Mouse (Mus musculus) liver, adult 10 weeks (tissue): ENCODE measurements around the gene Zmynd10. TPM values are rescaled to one million over a fixed set of nuclear protein-coding genes. Genes with fewer than 3 reads are reported as not detected.

ENCODE experiments used
- polyA plus RNA-seq: library from polyadenylated mRNA; stranded (reverse); fragments of 350-450 nt; fragmentation: Illumina TruSeq; extraction: RNeasy Lipid Tissue Mini Kit (QIAGEN cat#74804); gene quantifications from one replicate; pipeline ENCODE4 v1.2.3, GENCODE M21; 2014; ENCODE audit warnings: low read depth, low replicate concordance

The Zmynd10 gene
- polyA plus RNA-seq = not detected

DNA sequence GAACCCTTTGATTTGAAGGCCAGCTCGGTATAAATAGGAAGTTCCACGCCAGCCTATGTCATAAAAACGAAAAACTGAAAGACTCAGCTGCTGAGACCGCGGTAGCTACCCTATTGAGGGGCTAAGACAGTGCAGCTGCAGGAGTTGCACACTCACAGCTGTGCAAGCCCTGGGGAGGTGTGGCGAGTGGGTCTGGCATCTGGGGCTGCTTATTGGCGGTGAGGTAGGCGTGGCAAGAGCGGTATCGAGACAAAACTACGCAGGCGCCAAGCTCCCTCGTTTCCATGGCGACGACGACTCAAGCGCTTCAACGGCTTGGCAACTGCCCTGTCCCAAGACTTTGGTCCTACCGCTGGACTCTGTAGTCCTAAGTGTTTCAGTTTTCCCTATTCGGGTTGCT, at the start of gene Zmynd10:
Gene Zmynd10, plus strand, starts transcription at position 273 of the 400 bp plus-strand sequence.

DNA sequence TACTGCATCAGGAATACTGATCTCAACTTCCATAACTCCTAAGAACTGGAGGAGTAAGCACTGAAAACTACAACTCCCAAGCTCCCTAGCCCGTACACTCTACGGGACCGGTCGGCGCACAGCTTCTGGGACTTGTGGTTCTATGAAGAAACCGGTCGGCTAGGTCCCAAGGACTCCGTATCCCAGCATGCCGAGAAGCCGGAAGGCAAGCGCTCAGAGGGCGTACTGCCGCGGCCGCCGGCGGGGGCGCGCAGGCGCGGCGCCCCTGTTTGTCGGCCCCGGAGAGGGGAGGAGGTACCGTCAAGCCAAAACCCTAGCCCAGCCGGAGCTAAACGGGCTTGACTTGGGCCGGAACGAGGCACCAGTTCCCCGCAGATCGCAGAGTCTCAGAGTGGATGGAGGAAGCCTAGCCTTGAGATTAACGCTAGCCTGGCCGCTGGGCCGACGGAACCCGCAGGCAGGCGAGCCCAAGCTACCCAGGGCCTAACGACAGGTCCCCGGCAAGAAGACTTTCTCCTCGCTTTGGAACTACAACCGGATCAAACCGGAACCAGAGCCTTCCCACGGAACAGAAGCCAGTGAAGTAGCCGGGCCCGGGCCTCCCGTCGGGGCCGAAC, 13.2 kb upstream of the Zmynd10 start, which contains the start of gene Tmem115:
Gene Tmem115, plus strand, starts transcription at position 155 of the 617 bp plus-strand sequence.

DNA sequence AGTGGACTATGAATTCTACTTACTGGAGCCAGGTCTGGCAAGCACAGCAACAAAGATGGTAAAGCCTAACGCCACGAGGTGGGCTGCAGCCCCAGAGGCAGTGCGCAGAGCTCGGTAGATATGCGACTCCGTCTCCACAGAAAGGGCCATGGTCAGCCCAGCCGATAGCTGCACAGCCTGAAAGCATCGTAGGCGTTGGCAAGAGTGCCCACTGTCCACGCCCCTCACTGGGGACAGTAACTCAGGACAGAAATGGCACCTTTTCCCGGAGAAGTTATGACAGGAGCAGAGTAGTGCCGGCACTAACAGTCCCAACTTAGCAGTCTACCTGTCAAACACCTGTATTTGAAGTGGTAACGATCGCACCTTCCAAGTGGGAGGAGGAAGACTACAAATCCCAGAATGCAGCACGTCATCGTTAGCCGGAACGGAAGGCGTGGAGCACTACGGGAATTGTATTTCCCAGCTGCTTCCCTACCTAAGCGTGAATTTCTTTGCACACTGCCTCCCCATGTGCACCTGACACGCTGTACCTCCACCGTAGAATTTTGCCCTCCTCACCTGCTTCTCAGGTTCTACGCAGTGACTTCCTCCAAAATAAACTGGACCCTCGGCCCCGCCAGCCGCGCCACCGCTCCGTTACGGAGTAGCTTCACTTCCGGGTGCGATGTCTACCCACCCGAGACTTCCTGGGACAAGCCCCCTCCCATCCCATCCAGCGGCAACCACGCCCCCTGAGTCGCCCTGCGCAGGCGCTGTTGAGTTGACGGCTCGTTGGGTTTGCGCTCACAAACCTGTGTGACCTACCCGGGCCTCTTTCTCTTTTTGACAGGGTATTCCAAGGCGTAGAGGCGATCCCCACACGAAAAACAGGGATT, 5.4 kb upstream of the Zmynd10 start, which contains the start of the genes Cyb561d2 and Nprl2:
Gene Cyb561d2, minus strand, starts transcription at position 720 of the 878 bp plus-strand sequence.
Gene Nprl2, plus strand, starts transcription at position 753 of the 878 bp plus-strand sequence.

DNA sequence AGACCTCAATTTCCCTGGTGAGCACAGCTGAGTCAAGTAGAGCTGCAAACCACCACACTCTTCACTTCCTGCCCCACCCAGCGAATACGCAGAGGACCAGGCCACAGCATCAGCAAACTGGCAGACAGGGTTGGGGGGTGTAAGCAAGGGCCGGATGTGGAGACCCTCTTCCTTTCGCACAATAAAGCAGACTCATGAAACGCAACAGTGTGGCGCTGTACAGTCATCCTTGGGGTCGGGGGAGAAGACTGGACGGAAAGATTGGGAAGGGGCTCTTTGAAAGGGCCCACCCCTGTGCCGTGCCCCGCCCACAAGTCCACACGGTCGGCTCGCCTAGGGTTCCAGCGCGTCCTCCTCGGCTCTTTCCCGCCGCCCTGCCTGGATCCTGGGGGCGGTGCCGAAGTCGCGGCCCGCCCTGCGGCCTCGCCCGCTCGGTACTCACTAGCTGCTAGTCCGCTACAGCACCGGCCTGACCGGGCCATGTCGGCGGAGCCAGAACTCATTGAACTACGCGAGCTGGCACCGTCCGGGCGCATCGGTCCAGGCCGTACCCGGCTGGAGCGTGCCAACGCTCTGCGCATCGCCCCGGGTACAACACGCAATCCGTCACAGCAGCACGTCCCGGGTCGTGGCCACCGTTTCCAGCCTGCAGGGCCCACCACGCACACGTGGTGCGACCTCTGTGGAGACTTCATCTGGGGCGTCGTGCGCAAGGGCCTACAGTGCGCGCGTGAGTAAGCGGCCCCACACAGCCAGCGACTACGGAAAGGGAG, 4.2 kb downstream of the Zmynd10 start, which contains the start of gene Rassf1:
Gene Rassf1, plus strand, starts transcription at position 439 of the 773 bp plus-strand sequence.

DNA sequence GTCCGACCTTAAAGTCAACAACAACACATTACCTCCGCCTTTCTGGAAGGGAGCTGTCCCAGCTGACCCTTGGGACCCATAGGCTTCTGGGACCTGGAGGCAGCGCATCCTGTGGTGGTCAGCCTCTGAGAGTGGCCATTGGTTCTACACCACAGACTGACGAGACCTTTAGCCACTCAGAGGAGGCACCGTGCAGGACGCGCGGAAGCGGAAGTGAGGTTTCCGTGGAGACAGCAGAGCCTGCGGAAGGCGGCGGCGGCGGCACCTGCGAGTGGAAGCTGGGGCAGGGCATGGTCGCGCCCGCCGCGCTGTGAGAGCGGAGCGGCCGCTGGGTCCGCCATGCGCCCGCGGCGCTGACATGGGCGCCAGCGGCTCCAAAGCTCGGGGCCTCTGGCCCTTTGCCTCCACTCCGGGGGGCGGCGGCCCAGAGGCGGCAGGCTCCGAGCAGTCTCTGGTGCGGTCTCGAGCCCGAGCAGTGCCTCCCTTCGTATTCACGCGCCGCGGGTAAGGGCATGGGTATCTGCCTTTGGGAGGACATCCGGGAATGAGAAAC, 16.0 kb downstream of the Zmynd10 start, which contains the start of gene Tusc2:
Gene Tusc2, plus strand, starts transcription at position 227 of the 553 bp plus-strand sequence.

DNA sequence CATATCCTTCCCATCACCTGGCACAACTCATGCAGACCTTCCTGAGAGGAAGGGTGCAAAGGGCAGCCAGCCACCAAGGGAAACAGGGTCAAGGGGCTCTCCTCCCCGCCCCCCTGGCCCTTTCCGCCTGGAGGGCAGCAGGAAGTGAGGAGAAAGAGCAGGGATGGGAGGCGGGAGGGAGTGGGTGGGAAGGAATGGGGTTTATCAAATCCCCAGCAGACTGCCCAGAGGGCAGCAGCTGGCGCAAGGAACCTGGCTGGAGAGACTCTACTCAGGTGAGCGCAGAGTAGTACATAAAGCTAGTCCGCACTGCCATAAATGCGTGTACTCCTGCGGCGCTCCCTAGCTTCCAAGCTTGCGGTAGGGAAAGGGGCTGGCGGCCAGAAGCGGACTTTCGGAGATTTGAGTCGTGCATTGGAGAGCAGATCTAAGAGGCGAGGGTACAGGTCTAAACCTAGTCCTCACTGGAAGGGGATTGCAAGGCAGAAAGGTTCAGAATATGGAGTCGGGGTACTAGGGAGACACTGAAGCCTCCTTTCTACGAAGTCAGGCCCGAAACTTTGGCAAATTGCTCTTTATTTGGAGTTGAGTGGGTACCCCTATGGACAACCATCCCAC, 20.7 kb downstream of the Zmynd10 start, which contains the start of gene Hyal2:
Gene Hyal2, plus strand, starts transcription at position 244 of the 618 bp plus-strand sequence.

DNA sequence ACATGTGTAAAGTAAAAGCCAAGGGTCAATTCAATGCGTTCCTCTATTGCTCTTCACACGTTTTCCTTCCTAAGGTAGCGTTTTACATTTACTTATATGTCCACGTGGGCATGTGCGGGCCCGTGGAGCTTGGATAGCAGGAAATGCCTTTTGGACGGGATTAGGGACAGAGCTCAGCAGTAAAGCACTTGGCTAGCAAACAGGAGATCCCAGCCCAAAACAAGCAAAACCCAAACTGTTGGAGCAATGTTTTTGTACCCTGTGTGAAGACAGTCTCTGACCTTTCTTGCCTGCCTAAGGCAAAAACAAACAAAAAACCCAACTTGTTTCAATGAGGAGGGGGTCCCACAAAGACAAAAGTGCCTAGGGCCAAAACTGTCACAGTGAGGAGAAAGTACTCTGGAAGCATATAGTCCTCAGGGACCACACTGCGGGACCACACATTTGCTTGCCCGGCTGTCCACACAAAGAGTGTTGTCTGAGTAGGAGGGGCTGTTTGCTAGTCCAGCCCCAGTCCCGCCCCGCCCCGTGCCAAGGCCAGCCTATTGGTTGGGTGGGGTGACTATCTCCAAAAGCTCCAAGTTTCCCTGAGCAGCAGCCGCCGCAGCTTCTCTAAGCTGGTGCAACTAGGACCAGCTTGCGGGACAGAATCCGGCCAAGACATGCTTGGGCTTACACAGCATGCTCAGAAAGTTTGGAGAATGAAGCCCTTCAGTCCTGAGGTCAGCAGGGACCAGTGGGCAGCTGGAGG, 29.4 kb downstream of the Zmynd10 start, which contains the start of gene Hyal1:
Gene Hyal1, plus strand, starts transcription at position 571 of the 751 bp plus-strand sequence.

DNA sequence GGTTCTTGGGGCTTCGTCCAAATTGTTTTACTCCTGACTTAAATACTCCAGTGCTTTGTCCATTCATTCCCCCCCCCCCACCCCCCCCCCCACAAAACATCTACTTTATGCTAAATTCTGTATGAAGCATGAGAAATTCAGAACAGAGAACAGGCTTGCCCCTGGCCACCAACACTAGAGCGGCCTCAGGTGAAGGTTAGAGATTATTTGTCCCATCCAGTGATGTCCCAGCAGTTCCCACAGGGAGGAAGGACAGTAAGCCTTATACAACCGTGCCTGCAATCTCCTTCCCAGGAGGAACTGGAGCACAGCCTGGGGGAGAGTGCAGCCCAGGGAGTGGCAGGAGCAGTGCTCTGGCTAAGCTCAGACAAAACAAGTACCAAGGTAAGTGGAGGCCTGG, 31.5 kb downstream of the Zmynd10 start, which contains the start of gene Naa80:
Gene Naa80, plus strand, starts transcription at position 301 of the 400 bp plus-strand sequence.

DNA sequence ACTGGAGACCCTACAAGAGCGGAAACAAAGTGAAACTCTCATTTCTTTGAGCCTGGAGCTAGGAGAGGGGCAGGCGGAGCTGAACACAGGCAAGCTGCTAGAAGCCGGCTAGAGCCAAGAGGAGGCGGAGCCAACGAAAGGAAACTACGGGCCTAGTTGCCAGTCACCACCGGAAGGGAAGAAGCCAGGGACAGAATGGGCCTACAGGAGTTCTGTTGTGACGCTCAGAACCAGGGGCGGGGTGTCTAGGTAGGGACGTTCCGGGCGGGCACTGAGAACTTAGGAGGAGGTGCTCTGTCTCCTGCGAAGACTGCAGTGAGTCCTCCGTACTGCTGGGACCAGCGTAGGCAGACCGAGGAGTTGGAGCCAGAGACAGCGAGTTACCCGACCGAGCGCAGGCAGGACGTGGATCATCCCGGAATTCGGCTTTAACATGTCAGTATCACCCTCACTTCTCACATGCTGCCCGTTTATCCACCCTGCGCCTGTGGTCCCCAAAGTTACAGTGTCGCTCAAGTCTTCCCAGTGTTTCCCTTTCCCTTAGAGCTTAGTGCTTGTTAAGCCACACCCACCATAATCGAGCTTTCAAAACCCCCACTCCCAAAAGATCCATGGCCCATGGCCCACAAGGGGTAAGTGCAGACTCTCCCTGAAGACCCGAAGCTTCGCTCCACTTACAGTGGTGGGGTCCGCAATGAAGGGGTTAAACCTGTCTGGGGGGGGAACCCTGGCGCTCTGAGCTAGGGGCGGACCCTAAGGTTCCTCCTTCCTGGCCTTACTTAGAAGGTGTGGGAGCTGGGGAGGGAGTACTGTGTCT, 33.6 kb downstream of the Zmynd10 start, which contains the start of gene Hyal3:
Gene Hyal3, plus strand, starts transcription at position 318 of the 817 bp plus-strand sequence.

DNA sequence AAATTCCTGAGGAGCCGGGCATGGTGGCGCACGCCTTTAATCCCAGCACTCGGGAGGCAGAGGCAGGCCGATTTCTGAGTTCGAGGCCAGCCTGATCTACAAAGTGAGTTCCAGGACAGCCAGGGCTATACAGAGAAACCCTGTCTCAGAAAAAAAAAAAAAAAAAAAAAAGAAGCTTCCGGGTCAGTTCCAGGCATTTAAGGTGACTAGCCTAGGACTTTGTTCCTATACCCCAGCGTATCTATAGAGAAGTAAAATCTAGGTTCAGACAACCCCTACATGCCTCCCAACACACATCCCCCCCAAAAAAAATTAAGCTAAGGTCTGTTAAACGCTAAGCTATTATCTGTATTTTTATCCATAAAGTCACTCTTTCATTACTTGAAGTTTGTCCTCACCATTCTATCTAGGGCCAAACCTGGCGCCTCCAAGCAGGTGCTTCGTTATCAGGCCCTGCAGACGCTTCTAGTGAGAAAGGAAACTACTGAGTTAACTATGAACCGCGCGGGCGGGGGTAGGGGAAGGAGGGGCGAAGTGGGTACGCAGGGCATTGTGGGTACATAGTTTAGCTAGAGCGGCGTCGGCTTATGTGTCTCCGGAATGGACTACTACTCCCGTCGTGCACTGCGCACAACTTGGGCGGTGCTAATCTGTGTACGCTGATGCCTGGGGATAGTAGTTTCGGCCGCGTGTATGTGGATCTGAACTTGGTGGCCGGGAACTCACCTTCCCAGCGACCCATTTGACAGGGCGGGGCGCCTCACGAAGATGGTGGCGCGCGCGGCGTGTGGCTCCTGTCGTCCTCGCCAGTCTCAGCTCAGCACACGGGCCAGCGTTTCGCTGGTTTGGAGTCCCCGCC, 40.1 kb downstream of the Zmynd10 start, which contains the start of gene Ifrd2:
Gene Ifrd2, plus strand, starts transcription at position 669 of the 859 bp plus-strand sequence.

Other genes starting within 250 kb of the Zmynd10 start
- 6.1 TPM for gene Hemk1, start 208.9 kb upstream of the Zmynd10 start, polyA plus RNA-seq
- 0.13 TPM for gene 6430571L13Rik, start 206.7 kb upstream of the Zmynd10 start, polyA plus RNA-seq
- not detected for gene Cacna2d2, start 147.7 kb upstream of the Zmynd10 start, polyA plus RNA-seq
- 0.45 TPM for gene Tmem115, start 13.4 kb upstream of the Zmynd10 start, polyA plus RNA-seq
- 5.3 TPM for gene Cyb561d2, start 5.1 kb upstream of the Zmynd10 start, polyA plus RNA-seq
- gene Nprl2, start 5.1 kb upstream of the Zmynd10 start, polyA plus RNA-seq = 2.0 TPM
- gene Rassf1, start 4.3 kb downstream of the Zmynd10 start, polyA plus RNA-seq = 3.7 TPM
- 17.6 TPM for gene Tusc2, start 16.0 kb downstream of the Zmynd10 start, polyA plus RNA-seq
- 1.2 TPM for gene Hyal2, start 20.6 kb downstream of the Zmynd10 start, polyA plus RNA-seq
- 24.4 TPM for gene Hyal1, start 29.6 kb downstream of the Zmynd10 start, polyA plus RNA-seq
- 3.7 TPM for gene Naa80, start 31.6 kb downstream of the Zmynd10 start, polyA plus RNA-seq
- not detected for gene Hyal3, start 33.5 kb downstream of the Zmynd10 start, polyA plus RNA-seq
- 27.0 TPM for gene Ifrd2, start 40.3 kb downstream of the Zmynd10 start, polyA plus RNA-seq
- gene Sema3b, start 61.9 kb downstream of the Zmynd10 start, polyA plus RNA-seq = 0.21 TPM
- 13.6 TPM for gene Gnai2, start 88.1 kb downstream of the Zmynd10 start, polyA plus RNA-seq
- gene Slc38a3, start 122.2 kb downstream of the Zmynd10 start, polyA plus RNA-seq = 104 TPM
- 0.16 TPM for gene Gnat1, start 132.4 kb downstream of the Zmynd10 start, polyA plus RNA-seq
- 0.56 TPM for gene Sema3f, start 163.2 kb downstream of the Zmynd10 start, polyA plus RNA-seq
- 54.1 TPM for gene Rbm5, start 223.7 kb downstream of the Zmynd10 start, polyA plus RNA-seq